Mouse (Mus musculus) kidney, embryonic 15.5 days (tissue): Measurements from ENCODE around the gene Dot1l. TPM values are rescaled to one million over a fixed set of nuclear protein-coding genes. Genes with fewer than 3 reads are reported as not detected.

ENCODE experiments used
- ATAC-seq: fragments of 200-750 bp; cut with Nextera tagmentation; replicated peaks from 2 replicates; pipeline ENCODE4 v1.8.0; 2017; ENCODE audit warnings: moderate TSS enrichment; ENCODE audit not compliant: low FRiP score
- H3K27ac ChIP-seq: fragments of 300-500 bp; sonication (generic); 2 replicates; pipeline ENCODE4 v1.5.1; 2015; ENCODE audit warnings: mild to moderate bottlenecking, inconsistent platforms
- H3K27me3 ChIP-seq: fragments of 300-500 bp; sonication (generic); 2 replicates; pipeline ENCODE4 v1.6.1; 2015; ENCODE audit warnings: inconsistent platforms
- H3K36me3 ChIP-seq: fragments of 300-500 bp; sonication (generic); 2 replicates; pipeline ENCODE4 v1.6.1; 2015; ENCODE audit warnings: inconsistent platforms
- H3K4me1 ChIP-seq: fragments of 300-500 bp; sonication (generic); 2 replicates; pipeline ENCODE4 v1.6.1; 2015; ENCODE audit warnings: inconsistent platforms
- H3K4me2 ChIP-seq: fragments of 300-500 bp; sonication (generic); 2 replicates; pipeline ENCODE4 v1.6.1; 2015; ENCODE audit warnings: moderate library complexity, mild to moderate bottlenecking, inconsistent platforms
- H3K4me3 ChIP-seq: fragments of 300-500 bp; sonication (generic); replicated peaks from 2 replicates; pipeline ENCODE4 v1.5.1; 2015; ENCODE audit warnings: mild to moderate bottlenecking, inconsistent platforms
- H3K9ac ChIP-seq: fragments of 300-500 bp; sonication (generic); 2 replicates; pipeline ENCODE4 v1.6.1; 2015; ENCODE audit warnings: mild to moderate bottlenecking, inconsistent platforms
- H3K9me3 ChIP-seq: fragments of 300-500 bp; sonication (generic); replicated peaks from 2 replicates; pipeline ENCODE4 v1.6.1; 2016; ENCODE audit warnings: inconsistent platforms
- WGBS: fragments of 180-500 bp; shearing (Covaris S2); methylation state at CpG from one replicate; pipeline ENCODE4 v1.1.7; 2015; ENCODE audit warnings: mixed read lengths; 5-methylcytosine and 5-hydroxymethylcytosine counted together
- polyA plus RNA-seq: library from polyadenylated mRNA; unstranded; fragments of >200 nt; fragmentation: Nextera tagmentation; extraction: Ambion mirVana; gene quantifications from 2 replicates; pipeline ENCODE4 v1.2.1, GENCODE M21; 2015

The Dot1l gene
- polyA plus RNA-seq, 1 experiment from 2014 or later = 21.8 TPM

GRCm38 (mm10) chr10:80760596-80761524, 5.9 kb downstream of the Dot1l start:
- Histone ChIP-seq H3K4me3 (no peak overlapping the region), H3K4me2 (no peak overlapping the region), H3K9ac (no peak overlapping the region), H3K36me3 (peaks cover 10% of the 10 kb centered on the region), H3K27me3 (no peaks in the 10 kb centered on the region), H3K27ac (no peak overlapping the region), H3K4me1 (peaks cover 51% of the 10 kb centered on the region), H3K9me3 (no peaks in the 10 kb centered on the region)
- WGBS = 85% methylated on average over 4 of the region's 4 CpGs
- no peak for ATAC-seq

DNA sequence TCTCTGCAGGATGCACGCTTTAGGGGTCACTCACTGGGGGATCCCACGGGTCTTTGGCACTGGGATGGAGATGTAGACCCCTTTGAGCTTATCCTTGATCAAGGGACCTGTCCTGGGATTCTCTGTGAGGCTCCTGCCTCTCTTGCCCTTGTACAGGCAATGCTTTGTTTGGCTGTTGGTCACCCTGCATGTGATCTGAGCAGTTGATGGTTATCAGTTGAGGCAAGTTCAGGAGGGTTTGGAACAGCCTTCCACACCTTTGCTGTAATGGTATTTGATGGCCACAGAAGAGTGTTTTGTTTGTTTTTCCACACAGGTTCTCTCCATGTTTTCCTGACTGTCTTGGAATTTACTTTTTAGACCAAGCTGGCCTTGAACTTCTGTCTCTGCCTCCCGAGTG, 6.8 kb downstream of the Dot1l start:
- Histone ChIP-seq H3K27ac (no peak overlapping the region), H3K27me3 (no peaks in the 10 kb centered on the region), H3K4me1 (peaks cover 46% of the 10 kb centered on the region), H3K36me3 (peaks cover 20% of the 10 kb centered on the region), H3K4me3 (no peak overlapping the region), H3K4me2 (no peak overlapping the region), H3K9me3 (no peaks in the 10 kb centered on the region), H3K9ac (no peak overlapping the region)
- WGBS = 56% methylated on average over 3 of the region's 3 CpGs
- no peak for ATAC-seq

DNA sequence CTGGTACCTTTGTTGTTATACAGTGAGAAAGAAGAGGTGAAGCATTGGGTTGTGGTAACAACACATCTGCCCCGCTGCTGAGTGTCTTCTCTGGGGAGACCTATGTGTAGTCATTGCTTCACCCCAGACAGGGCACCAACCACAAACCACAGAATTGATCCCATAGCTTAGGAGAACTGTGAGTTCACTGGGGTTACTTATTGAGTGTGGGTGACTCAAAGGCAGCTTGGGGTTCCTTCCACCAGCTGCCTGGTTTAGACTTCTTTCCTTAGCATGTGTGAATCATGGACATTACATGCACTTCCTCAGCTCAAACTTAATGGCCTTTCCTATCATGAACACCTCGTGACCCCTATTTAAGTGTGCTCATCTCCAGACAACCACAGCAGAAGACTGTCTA, 8.5 kb downstream of the Dot1l start:
- Histone ChIP-seq H3K4me3 (no peak overlapping the region), H3K4me2 (no peak overlapping the region), H3K4me1 (peaks cover 29% of the 10 kb centered on the region), H3K9ac (no peak overlapping the region), H3K9me3 (no peaks in the 10 kb centered on the region), H3K36me3 (peaks cover 35% of the 10 kb centered on the region), H3K27me3 (no peaks in the 10 kb centered on the region), H3K27ac (no peak overlapping the region)
- WGBS = 95% methylated on average over 2 of the region's 2 CpGs
- no peak for ATAC-seq

DNA sequence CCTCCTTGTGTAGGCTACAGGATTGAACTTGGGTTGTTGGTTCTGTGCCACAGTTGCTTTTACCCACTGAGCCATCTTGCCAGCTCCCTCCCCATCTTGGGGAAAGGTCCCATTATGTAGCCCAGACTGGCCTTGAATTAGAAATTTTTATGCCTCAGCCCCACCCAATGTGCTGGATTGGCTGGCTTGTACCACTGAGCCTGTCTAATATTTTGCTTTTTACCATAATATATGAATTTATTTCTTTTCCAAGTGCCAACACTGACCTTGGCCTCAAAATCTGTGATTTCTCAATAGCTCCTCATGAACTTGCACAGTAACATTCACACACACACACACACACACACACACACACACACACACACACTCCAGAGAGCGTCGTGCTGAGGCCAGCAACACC, 10.7 kb downstream of the Dot1l start:
- no peak overlapping the region for H3K9ac ChIP-seq
- H3K4me3 ChIP-seq = no peak overlapping the region
- H3K4me1 ChIP-seq = peaks cover 16% of the 10 kb centered on the region
- H3K9me3 ChIP-seq = no peaks in the 10 kb centered on the region
- H3K4me2 ChIP-seq = no peak overlapping the region
- WGBS = 80% methylated on average over 2 of the region's 2 CpGs
- no peak for ATAC-seq
- H3K36me3 ChIP-seq = peaks cover 56% of the 10 kb centered on the region
- no peaks in the 10 kb centered on the region for H3K27me3 ChIP-seq
- 0 out of 2 replicates have a peak overlapping the region, but pooled peaks have one; percentile 41 for H3K27ac ChIP-seq

DNA sequence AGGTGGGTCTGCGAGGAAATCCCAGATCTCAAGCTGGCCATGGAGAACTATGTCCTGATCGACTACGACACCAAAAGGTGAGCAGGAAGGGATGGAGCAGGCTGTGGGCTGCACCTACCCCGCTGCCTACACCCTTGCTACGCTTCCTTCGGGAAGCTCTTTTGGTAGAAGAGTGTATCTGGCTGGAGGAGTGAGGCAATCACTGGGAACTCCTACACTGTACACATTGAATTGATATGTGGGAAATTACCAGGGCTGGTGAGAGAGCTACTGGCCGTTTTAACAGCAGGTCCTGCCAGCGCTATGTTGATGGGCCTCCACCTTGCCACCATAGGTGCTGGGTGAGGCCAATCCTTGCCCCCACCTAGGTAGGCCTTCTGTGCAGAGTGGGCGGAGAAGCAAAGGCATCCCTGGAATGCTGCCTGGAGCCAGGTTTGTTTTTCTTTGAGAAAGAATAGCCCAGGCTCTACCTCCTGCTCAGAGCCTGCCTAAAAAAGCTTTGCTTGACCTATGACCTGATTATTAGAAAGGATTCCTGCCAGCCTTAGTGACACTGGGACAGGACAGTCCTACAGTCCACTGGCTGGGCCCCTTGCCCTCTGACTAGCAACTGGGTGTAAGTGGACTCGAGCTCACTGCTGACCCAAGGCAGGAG, 11.3 kb downstream of the Dot1l start:
- H3K4me3 ChIP-seq = no peak overlapping the region
- H3K9me3 ChIP-seq = no peaks in the 10 kb centered on the region
- no peak for ATAC-seq
- H3K36me3 ChIP-seq = peaks cover 62% of the 10 kb centered on the region
- 84% methylated on average over 10 of the region's 10 CpGs for WGBS
- H3K4me2 ChIP-seq = no peak overlapping the region
- H3K27ac ChIP-seq = peak overlapping the region; percentile 41; the same call in 1 of the 2 replicates
- H3K4me1 ChIP-seq = peaks cover 10% of the 10 kb centered on the region
- H3K27me3 ChIP-seq = no peaks in the 10 kb centered on the region
- no peak overlapping the region for H3K9ac ChIP-seq

- Histone ChIP-seq H3K9me3 (no peaks in the 10 kb centered on the region), H3K4me2 (no peak overlapping the region), H3K27me3 (no peaks in the 10 kb centered on the region), H3K4me3 (no peak overlapping the region), H3K4me1 (peaks cover 5% of the 10 kb centered on the region; the same call in 1 of the 2 replicates), H3K36me3 (peaks cover 82% of the 10 kb centered on the region), H3K27ac (no peak overlapping the region), H3K9ac (no peak overlapping the region)
- ATAC-seq = no peak
- 90% methylated on average over 6 of the region's 6 CpGs for WGBS
Measured at GRCm38 (mm10) chr10:80768365-80768764, 13.4 kb downstream of the Dot1l start.

DNA sequence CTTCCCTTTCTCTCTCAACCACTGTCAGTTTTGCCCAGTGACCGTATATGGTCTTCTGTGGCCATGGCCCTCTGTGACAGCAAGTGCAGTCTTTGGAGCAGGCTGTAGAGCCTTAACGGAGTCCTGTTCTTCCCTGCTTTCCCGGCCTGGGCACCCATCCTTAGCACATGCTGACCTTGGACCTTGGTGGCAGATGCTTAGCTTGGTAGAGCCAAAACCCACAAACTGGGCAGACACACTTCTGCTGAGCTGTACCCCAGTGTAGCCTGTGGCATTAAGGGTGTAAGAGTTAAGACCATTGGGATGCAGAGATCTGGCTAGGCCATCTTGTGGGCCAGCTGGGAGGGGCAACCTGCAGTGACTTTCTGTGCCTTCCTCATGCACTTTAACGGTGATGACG, 18.8 kb downstream of the Dot1l start:
- H3K9ac ChIP-seq = no peak overlapping the region
- peaks cover 100% of the 10 kb centered on the region for H3K36me3 ChIP-seq
- no peaks in the 10 kb centered on the region for H3K9me3 ChIP-seq
- no peaks in the 10 kb centered on the region for H3K27me3 ChIP-seq
- H3K4me1 ChIP-seq = no peaks in the 10 kb centered on the region
- ATAC-seq = no peak
- H3K4me2 ChIP-seq = no peak overlapping the region
- 81% methylated on average over 5 of the region's 5 CpGs for WGBS
- no peak overlapping the region for H3K27ac ChIP-seq
- no peak overlapping the region for H3K4me3 ChIP-seq

GRCm38 (mm10) chr10:80774549-80774948, 19.5 kb downstream of the Dot1l start:
- no peak for ATAC-seq
- Histone ChIP-seq H3K9me3 (no peaks in the 10 kb centered on the region), H3K27me3 (no peaks in the 10 kb centered on the region), H3K9ac (no peak overlapping the region), H3K4me2 (no peak overlapping the region), H3K27ac (peak overlapping the region; percentile 39; the same call in 1 of the 2 replicates), H3K4me3 (no peak overlapping the region), H3K36me3 (peaks cover 100% of the 10 kb centered on the region), H3K4me1 (no peaks in the 10 kb centered on the region)
- WGBS = 79% methylated on average over 2 of the region's 2 CpGs

GRCm38 (mm10) chr10:80774981-80775380, 20.0 kb downstream of the Dot1l start:
- H3K9ac ChIP-seq = no peak overlapping the region
- no peak overlapping the region for H3K4me2 ChIP-seq
- peaks cover 100% of the 10 kb centered on the region for H3K36me3 ChIP-seq
- no peak overlapping the region for H3K4me3 ChIP-seq
- ATAC-seq = no peak
- H3K27ac ChIP-seq = no peak overlapping the region
- no peaks in the 10 kb centered on the region for H3K27me3 ChIP-seq
- no peaks in the 10 kb centered on the region for H3K4me1 ChIP-seq
- 90% methylated on average over 4 of the region's 4 CpGs for WGBS
- H3K9me3 ChIP-seq = no peaks in the 10 kb centered on the region

DNA sequence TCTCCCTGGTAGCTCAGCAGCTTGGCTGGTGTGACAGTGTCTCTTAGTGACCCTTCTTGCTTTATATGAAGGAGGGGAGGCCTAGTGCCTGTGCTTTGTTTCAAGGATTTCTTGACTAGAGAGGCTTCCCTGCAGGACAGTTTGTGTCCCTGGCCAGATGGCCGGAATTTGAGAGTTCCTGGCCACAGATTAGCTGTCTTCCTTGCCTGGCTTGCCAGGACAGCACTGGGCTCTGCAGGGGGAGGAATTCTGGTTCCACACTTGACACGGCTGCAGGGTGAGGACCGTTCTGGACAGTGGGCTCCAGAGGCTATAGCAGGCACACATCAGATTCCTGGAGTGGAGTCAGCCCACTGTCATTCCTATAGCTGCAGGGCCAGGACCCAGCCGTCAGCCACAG, 20.7 kb downstream of the Dot1l start:
- Histone ChIP-seq H3K4me3 (no peak overlapping the region), H3K4me2 (no peak overlapping the region), H3K4me1 (no peaks in the 10 kb centered on the region), H3K27ac (no peak overlapping the region), H3K27me3 (no peaks in the 10 kb centered on the region), H3K9me3 (no peaks in the 10 kb centered on the region), H3K9ac (no peak overlapping the region), H3K36me3 (peaks cover 100% of the 10 kb centered on the region)
- WGBS = 89% methylated on average over 4 of the region's 4 CpGs
- ATAC-seq = no peak

DNA sequence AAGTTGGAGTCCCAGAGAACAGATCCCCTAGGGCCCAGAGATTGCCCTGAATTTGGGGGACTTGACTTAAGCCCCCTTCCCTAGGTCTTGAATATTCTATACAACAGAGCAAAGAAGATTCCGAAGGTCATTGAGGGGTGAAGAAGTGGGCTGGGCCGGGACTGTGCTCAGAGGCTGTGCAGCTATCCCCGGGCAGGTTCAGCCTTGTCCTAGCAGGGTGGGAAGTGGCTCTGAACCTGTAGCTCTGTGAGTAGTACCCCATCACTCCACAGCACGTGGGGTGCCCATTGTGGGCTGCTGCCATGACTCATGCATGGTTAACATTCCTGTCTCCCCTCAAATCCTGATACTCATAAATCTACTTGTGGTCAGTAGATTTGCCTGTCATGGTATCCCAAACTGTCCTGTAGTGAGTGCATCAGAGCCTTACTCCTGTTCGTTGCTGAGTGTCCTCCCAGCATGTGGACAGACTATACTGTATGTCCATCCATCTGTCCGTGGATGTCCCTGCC, 21.4 kb downstream of the Dot1l start:
- 85% methylated on average over 6 of the region's 6 CpGs for WGBS
- Histone ChIP-seq H3K4me2 (no peak overlapping the region), H3K9me3 (no peaks in the 10 kb centered on the region), H3K27me3 (no peaks in the 10 kb centered on the region), H3K27ac (no peak overlapping the region), H3K9ac (no peak overlapping the region), H3K36me3 (peaks cover 100% of the 10 kb centered on the region), H3K4me3 (no peak overlapping the region), H3K4me1 (no peaks in the 10 kb centered on the region)
- no peak for ATAC-seq

GRCm38 (mm10) chr10:80777123-80777522, 22.1 kb downstream of the Dot1l start:
- Histone ChIP-seq H3K9ac (no peak overlapping the region), H3K27ac (no peak overlapping the region), H3K36me3 (peaks cover 100% of the 10 kb centered on the region), H3K9me3 (no peaks in the 10 kb centered on the region), H3K4me3 (no peak overlapping the region), H3K27me3 (no peaks in the 10 kb centered on the region), H3K4me2 (no peak overlapping the region), H3K4me1 (no peaks in the 10 kb centered on the region)
- 91% methylated on average over 5 of the region's 5 CpGs for WGBS
- no peak for ATAC-seq
